Mouse (Mus musculus): ENCODE measurements around the gene Brpf3.

DNA sequence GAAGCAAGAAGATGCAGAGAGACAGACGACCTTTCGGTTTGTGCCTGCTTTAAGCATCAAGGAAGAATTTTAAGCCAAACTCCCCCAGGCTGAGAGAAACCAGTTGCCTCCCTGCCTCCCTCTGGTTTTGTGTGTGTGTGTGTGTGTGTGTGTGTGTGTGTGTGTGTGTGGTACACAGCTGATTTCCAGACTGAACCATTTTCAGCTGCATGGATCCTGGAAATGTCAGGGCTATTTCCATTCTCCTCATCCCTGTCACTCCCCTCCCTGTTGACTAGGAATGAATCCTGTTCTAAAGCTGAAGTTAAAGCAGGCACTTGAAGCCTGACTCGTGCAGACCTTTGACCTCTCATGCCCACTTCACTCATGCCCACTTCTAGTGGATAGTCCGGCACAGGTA is 73.3 kb downstream of the Brpf3 start:
- no peak for TF ChIP-seq CTCF (IDR thresholded peaks at IDR 0.05; ENCODE audit: borderline replicate concordance, extremely low read depth, insufficient read depth, insufficient read length)
- TF ChIP-seq POLR2A (IDR thresholded peaks at IDR 0.05; ENCODE audit: borderline replicate concordance, extremely low read depth, insufficient read depth, insufficient read length, poor library complexity, severe bottlenecking), result no peak

Measured in brain, embryonic 14.5 days (tissue).